11 mouse cellular contexts compared by ENCODE assay signal in the genomic region with DNA sequence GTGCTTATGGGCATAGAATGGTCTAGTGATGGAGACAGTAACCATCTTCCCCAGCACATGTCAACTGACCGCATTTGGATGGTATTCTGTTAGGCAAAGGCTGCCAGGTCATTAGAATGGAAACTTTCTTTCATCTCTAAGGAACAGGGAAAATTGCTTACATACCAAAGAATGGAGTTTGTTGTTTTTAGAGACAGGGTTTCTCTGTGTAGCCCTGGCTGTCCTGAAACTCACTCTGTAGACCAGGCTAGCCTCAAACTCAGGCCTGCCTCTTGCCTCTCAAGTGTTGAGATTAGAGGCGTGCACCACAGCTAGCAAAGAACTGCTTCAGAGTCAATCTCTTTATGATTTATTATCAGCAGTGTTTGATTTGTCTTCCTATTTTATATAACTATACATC.
"Had no signal": no experiment of that assay in that cellular context is flagged by ENCODE, and none has a peak within 500 bp of the region (broad histone marks: within the 10 kb centered on the region; RNA-seq: fewer than 3 reads in every experiment).

No protein-coding gene starts in this region.

- H3K36me3 ChIP-seq: limb, embryonic 10.5 days; limb, embryonic 13.5 days; liver, embryonic 12.5 days; liver, embryonic 15.5 days; midbrain, embryonic 10.5 days; midbrain, embryonic 13.5 days had no signal

- H3K9me3 ChIP-seq: limb, embryonic 10.5 days; limb, embryonic 13.5 days; liver, embryonic 12.5 days; liver, embryonic 15.5 days; midbrain, embryonic 10.5 days; midbrain, embryonic 13.5 days had no signal

- H3K27ac ChIP-seq: limb, embryonic 10.5 days; limb, embryonic 13.5 days; liver, embryonic 12.5 days; liver, embryonic 15.5 days; macrophage; midbrain, embryonic 10.5 days; midbrain, embryonic 13.5 days had no signal

- H3K9ac ChIP-seq: limb, embryonic 13.5 days; liver, embryonic 15.5 days; midbrain, embryonic 13.5 days had no signal

- DNase-seq: liver; lung, adult 18-20 months had no signal

- H3K27me3 ChIP-seq: limb, embryonic 13.5 days; liver, embryonic 12.5 days; liver, embryonic 15.5 days; megakaryocyte, embryonic 14.5 days; midbrain, embryonic 13.5 days had no signal

- ATAC-seq: liver, embryonic 12.5 days; midbrain, embryonic 13.5 days; midbrain, embryonic 16.5 days had no signal

- H3K4me1 ChIP-seq: liver, embryonic 15.5 days had no signal
